27 mouse cellular contexts compared by ENCODE assay signal in the genomic region with DNA sequence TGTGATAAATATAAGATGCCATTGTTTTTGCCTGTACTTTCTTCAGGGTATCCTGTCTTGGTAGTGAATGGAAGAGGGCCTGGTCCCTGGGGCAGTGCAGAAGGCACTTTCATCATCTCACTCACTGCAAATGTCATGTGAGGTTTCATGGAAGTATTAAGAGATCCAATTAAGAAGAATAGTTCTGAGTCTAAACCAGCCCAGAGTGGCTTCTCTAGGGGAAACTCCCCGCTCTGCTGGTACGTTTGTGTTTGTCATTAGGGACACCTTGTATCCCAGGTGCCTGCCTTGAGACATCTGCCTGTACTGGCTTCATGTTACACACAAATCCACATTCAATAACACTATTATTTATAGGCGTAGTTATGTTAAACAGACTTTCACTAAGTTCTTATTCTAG.
"Had no signal": no experiment of that assay in that cellular context is flagged by ENCODE, and none has a peak within 500 bp of the region (broad histone marks: within the 10 kb centered on the region; RNA-seq: fewer than 3 reads in every experiment).

No protein-coding gene starts in this region.

- DNase-seq: cerebellum, adult 9-11 months; cerebellum, postnatal 10 days; cerebellum, postnatal 14 days; cerebellum, postnatal 25 days; cerebellum, postnatal 36 days; embryo, embryonic 11 days; forebrain, postnatal 0 days; gastrocnemius, adult 2 months; gastrocnemius, postnatal 10 days; gastrocnemius, postnatal 14 days; gastrocnemius, postnatal 25 days; gastrocnemius, postnatal 36 days; heart, adult 11 months; heart, adult 18-20 months; heart, adult 2 months had no signal

- H3K9me3 ChIP-seq: embryonic facial prominence, embryonic 12.5 days; embryonic facial prominence, embryonic 13.5 days; forebrain, embryonic 10.5 days; forebrain, embryonic 12.5 days; forebrain, embryonic 13.5 days; forebrain, embryonic 15.5 days; heart, embryonic 10.5 days; heart, embryonic 12.5 days had no signal

- H3K4me3 ChIP-seq: embryonic facial prominence, embryonic 12.5 days; embryonic facial prominence, embryonic 13.5 days; erythroblast, embryonic 14.5 days; forebrain, embryonic 10.5 days; forebrain, embryonic 12.5 days; forebrain, embryonic 13.5 days; forebrain, embryonic 15.5 days; gastrocnemius, adult 2 months; heart, adult 2 months; heart, embryonic 10.5 days; heart, embryonic 12.5 days had no signal

- H3K27me3 ChIP-seq: embryonic facial prominence, embryonic 12.5 days; embryonic facial prominence, embryonic 13.5 days; forebrain, embryonic 12.5 days; forebrain, embryonic 13.5 days; forebrain, embryonic 15.5 days; heart, embryonic 12.5 days had no signal

- H3K27ac ChIP-seq: embryonic facial prominence, embryonic 12.5 days; embryonic facial prominence, embryonic 13.5 days; forebrain, embryonic 10.5 days; forebrain, embryonic 12.5 days; forebrain, embryonic 13.5 days; forebrain, embryonic 15.5 days; gastrocnemius, adult 2 months; heart, adult 2 months; heart, embryonic 10.5 days had no signal

- H3K9ac ChIP-seq: embryonic facial prominence, embryonic 12.5 days; embryonic facial prominence, embryonic 13.5 days; forebrain, embryonic 12.5 days; forebrain, embryonic 13.5 days; forebrain, embryonic 15.5 days; forebrain, postnatal 0 days; heart, embryonic 12.5 days had no signal

- H3K4me1 ChIP-seq: embryonic facial prominence, embryonic 12.5 days; embryonic facial prominence, embryonic 13.5 days; forebrain, embryonic 10.5 days; forebrain, embryonic 12.5 days; forebrain, embryonic 13.5 days; forebrain, embryonic 15.5 days; heart, embryonic 10.5 days had no signal

- H3K4me2 ChIP-seq: embryonic facial prominence, embryonic 12.5 days; embryonic facial prominence, embryonic 13.5 days; forebrain, embryonic 12.5 days; forebrain, embryonic 13.5 days; forebrain, embryonic 15.5 days; heart, embryonic 11.5 days; heart, embryonic 12.5 days had no signal

- ATAC-seq: forebrain, embryonic 13.5 days; forebrain, embryonic 14.5 days; forebrain, embryonic 15.5 days; forebrain, embryonic 16.5 days; forebrain, postnatal 0 days had no signal
